Mouse (Mus musculus): ENCODE measurements at regions not wholly inside any gene's neighbourhood (a gene's known extent, or its start where the extent isn't known, plus 50 kb on each side); places are given as distances from the start of the nearest gene placed in this dataset.
A peak's percentile ranks its signal among the peaks of the same experiment; 100 is the strongest.

- DNase-seq (ENCODE audit: inconsistent ontology term) = no peak
These were observed 278.0 kb upstream of the Cdyl start for GRCm38 (mm10) chr13:35381641-35382040.

GRCm38 (mm10) chr13:35383000-35383623 lies 276.5 kb upstream of the Cdyl start:
- DNase-seq (ENCODE audit: inconsistent ontology term) = no peak

- DNase-seq (ENCODE audit: inconsistent ontology term) = no peak
These were observed 276.0 kb upstream of the Cdyl start for GRCm38 (mm10) chr13:35383624-35384018.

- DNase-seq (ENCODE audit: inconsistent ontology term) = no peak
These were observed 271.3 kb upstream of the Cdyl start for GRCm38 (mm10) chr13:35388380-35388779.

- no peak for DNase-seq (ENCODE audit: inconsistent ontology term)
These were observed 269.7 kb upstream of the Cdyl start for GRCm38 (mm10) chr13:35389781-35390525.

- DNase-seq (ENCODE audit: inconsistent ontology term) = no peak
These were observed 269.1 kb upstream of the Cdyl start for GRCm38 (mm10) chr13:35390526-35390880.

GRCm38 (mm10) chr13:35392167-35392566 lies 267.5 kb upstream of the Cdyl start:
- no peak for DNase-seq (ENCODE audit: inconsistent ontology term)

GRCm38 (mm10) chr13:35395192-35395591 lies 264.4 kb upstream of the Cdyl start:
- DNase-seq (ENCODE audit: inconsistent ontology term) = no peak

GRCm38 (mm10) chr13:35395630-35396029 lies 264.0 kb upstream of the Cdyl start:
- DNase-seq (ENCODE audit: inconsistent ontology term) = peak; percentile 93

- no peak for DNase-seq (ENCODE audit: inconsistent ontology term)
These were observed 262.5 kb upstream of the Cdyl start for GRCm38 (mm10) chr13:35397166-35397565.

- no peak for DNase-seq (ENCODE audit: inconsistent ontology term)
These were observed 261.4 kb upstream of the Cdyl start for GRCm38 (mm10) chr13:35398192-35398591.

GRCm38 (mm10) chr13:35402856-35403255 lies 256.8 kb upstream of the Cdyl start:
- no peak for DNase-seq (ENCODE audit: inconsistent ontology term)

- DNase-seq (ENCODE audit: inconsistent ontology term) = no peak
These were observed 255.2 kb upstream of the Cdyl start for GRCm38 (mm10) chr13:35404428-35404827.

- DNase-seq (ENCODE audit: inconsistent ontology term) = no peak
These were observed 254.2 kb upstream of the Cdyl start for GRCm38 (mm10) chr13:35405384-35405783.

GRCm38 (mm10) chr13:35417500-35417899 lies 242.1 kb upstream of the Cdyl start:
- no peak for DNase-seq (ENCODE audit: inconsistent ontology term)

- DNase-seq (ENCODE audit: inconsistent ontology term) = no peak
These were observed 239.6 kb upstream of the Cdyl start for GRCm38 (mm10) chr13:35420076-35420475.

- DNase-seq (ENCODE audit: inconsistent ontology term) = no peak
These were observed 233.6 kb upstream of the Cdyl start for GRCm38 (mm10) chr13:35426061-35426460.

- no peak for DNase-seq (ENCODE audit: inconsistent ontology term)
These were observed 224.5 kb upstream of the Cdyl start for GRCm38 (mm10) chr13:35435173-35435572.

- no peak for DNase-seq (ENCODE audit: inconsistent ontology term)
These were observed 212.0 kb upstream of the Cdyl start for GRCm38 (mm10) chr13:35447661-35448060.

GRCm38 (mm10) chr13:35452420-35452819 lies 207.2 kb upstream of the Cdyl start:
- DNase-seq (ENCODE audit: inconsistent ontology term) = no peak

- DNase-seq (ENCODE audit: inconsistent ontology term) = no peak
These were observed 206.3 kb upstream of the Cdyl start for GRCm38 (mm10) chr13:35453222-35453914.

GRCm38 (mm10) chr13:35460051-35460450 lies 199.6 kb upstream of the Cdyl start:
- peak; percentile 30 for DNase-seq (ENCODE audit: inconsistent ontology term)

- peak; percentile 9 for DNase-seq (ENCODE audit: inconsistent ontology term)
These were observed 196.4 kb upstream of the Cdyl start for GRCm38 (mm10) chr13:35463231-35463630.
